8 mouse cellular contexts compared by ENCODE assay signal in genomic region chr11:69420554-69421000, GRCm38 (mm10). TPM values are rescaled to one million over a fixed set of nuclear protein-coding genes. Genes with fewer than 3 reads are reported as not detected.
DNase-seq lines count a peak whose midpoint lies in the region; ATAC-seq and TF ChIP-seq lines count a peak whose summit lies in the region.

No protein-coding gene starts in this region.

- no peaks in the 10 kb centered on the region for H3K36me3 ChIP-seq in kidney, postnatal 0 days (ENCODE audit: insufficient read depth, low read length)
- H3K36me3 ChIP-seq in embryonic facial prominence, embryonic 11.5 days (replicated peaks; ENCODE audit: control insufficient read depth, insufficient read depth, low read depth, low read length): no peaks in the 10 kb centered on the region
- H3K36me3 ChIP-seq in hindbrain, embryonic 14.5 days (replicated peaks; ENCODE audit: control insufficient read depth, insufficient read depth): no peaks in the 10 kb centered on the region
- no peaks in the 10 kb centered on the region for H3K36me3 ChIP-seq in midbrain, embryonic 15.5 days (replicated peaks)

- H3K4me1 ChIP-seq in kidney, postnatal 0 days (replicated peaks; ENCODE audit: insufficient read depth, low read length): peaks cover 12% of the 10 kb centered on the region; the same call in 1 of the 2 replicates
- H3K4me1 ChIP-seq in embryonic facial prominence, embryonic 11.5 days (ENCODE audit: control insufficient read depth, insufficient read depth, low read length): peaks cover 2% of the 10 kb centered on the region; the same call in 1 of the 2 replicates
- peaks cover 29% of the 10 kb centered on the region for H3K4me1 ChIP-seq in hindbrain, embryonic 14.5 days (replicated peaks; ENCODE audit: control insufficient read depth, insufficient read depth, low read length)
- peaks cover 44% of the 10 kb centered on the region for H3K4me1 ChIP-seq in midbrain, embryonic 15.5 days

- no peak overlapping the region for H3K9ac ChIP-seq in kidney, postnatal 0 days (ENCODE audit: low read depth, low read length)
- H3K9ac ChIP-seq in embryonic facial prominence, embryonic 11.5 days (replicated peaks; ENCODE audit: low read length): no peak overlapping the region; the same call in 1 of the 2 replicates
- H3K9ac ChIP-seq in hindbrain, embryonic 14.5 days: peak overlapping the region; percentile 39; the same call in 1 of the 2 replicates
- H3K9ac ChIP-seq in midbrain, embryonic 15.5 days: peak overlapping the region; percentile 28; the same call in 1 of the 2 replicates

- H3K27me3 ChIP-seq in kidney, postnatal 0 days (ENCODE audit: insufficient read depth, low read length): 0 out of 2 replicates have a peak, but pooled peaks cover 2% of the 10 kb centered on the region
- H3K27me3 ChIP-seq in embryonic facial prominence, embryonic 11.5 days (ENCODE audit: control insufficient read depth, insufficient read depth, low read length): peaks cover 11% of the 10 kb centered on the region
- H3K27me3 ChIP-seq in hindbrain, embryonic 14.5 days (ENCODE audit: control insufficient read depth, insufficient read depth, low read length): peaks cover 30% of the 10 kb centered on the region
- H3K27me3 ChIP-seq in midbrain, embryonic 15.5 days (replicated peaks): peaks cover 31% of the 10 kb centered on the region

- WGBS in kidney, postnatal 0 days: 17% methylated on average over 10 of the region's 10 CpGs
- 6% methylated on average over 10 of the region's 10 CpGs for WGBS in embryonic facial prominence, embryonic 11.5 days
- 7% methylated on average over 10 of the region's 10 CpGs for WGBS in hindbrain, embryonic 14.5 days
- whole genome bisulfite sequencing in midbrain, embryonic 15.5 days: 6% methylated on average over 10 of the region's 10 CpGs

- TF ChIP-seq CTCF in kidney, postnatal 0 days (IDR thresholded peaks at IDR 0.05; ENCODE audit: low read depth): no peak

- peak overlapping the region; percentile 73 for H3K4me3 ChIP-seq in kidney, postnatal 0 days (replicated peaks; ENCODE audit: low read depth, low read length)
- peak overlapping the region; percentile 28 for H3K4me3 ChIP-seq in embryonic facial prominence, embryonic 11.5 days (ENCODE audit: low read depth, low read length)
- peak overlapping the region; percentile 65; the same call in 1 of the 2 replicates for H3K4me3 ChIP-seq in hindbrain, embryonic 14.5 days (replicated peaks; ENCODE audit: low read length)
- peak overlapping the region; percentile 55 for H3K4me3 ChIP-seq in midbrain, embryonic 15.5 days

- H3K27ac ChIP-seq in kidney, postnatal 0 days: no peak overlapping the region
- no peak overlapping the region for H3K27ac ChIP-seq in embryonic facial prominence, embryonic 11.5 days (replicated peaks; ENCODE audit: low read depth, low read length)
- no peak overlapping the region for H3K27ac ChIP-seq in hindbrain, embryonic 14.5 days
- no peak overlapping the region for H3K27ac ChIP-seq in midbrain, embryonic 15.5 days

- no peaks in the 10 kb centered on the region for H3K9me3 ChIP-seq in kidney, postnatal 0 days (replicated peaks; ENCODE audit: low read length)
- no peaks in the 10 kb centered on the region for H3K9me3 ChIP-seq in embryonic facial prominence, embryonic 11.5 days (replicated peaks; ENCODE audit: control insufficient read depth, low read length)
- no peaks in the 10 kb centered on the region for H3K9me3 ChIP-seq in hindbrain, embryonic 14.5 days (ENCODE audit: control insufficient read depth, low read length)
- H3K9me3 ChIP-seq in midbrain, embryonic 15.5 days: no peaks in the 10 kb centered on the region

- no peak for DNase-seq in kidney, postnatal 0 days (ENCODE audit: low spot score)
- no peak for DNase-seq in kidney, postnatal 14 days
- no peak for DNase-seq in embryonic facial prominence, embryonic 11.5 days (ENCODE audit: low spot score)
- no peak for DNase-seq in hindbrain, embryonic 14.5 days (ENCODE audit: low spot score)
- DNase-seq in embryo, embryonic 10.5 days (ENCODE audit: low spot score): no peak
- DNase-seq in adrenal gland, adult (ENCODE audit: inconsistent age in 2 of 2, low spot score in 1 of 2): no peak
- DNase-seq in urinary bladder, postnatal 36 days (ENCODE audit: low spot score in 2 of 2): no peak

- H3K4me2 ChIP-seq in kidney, postnatal 0 days (ENCODE audit: low read length): peak overlapping the region; percentile 95
- H3K4me2 ChIP-seq in embryonic facial prominence, embryonic 11.5 days (ENCODE audit: low read depth, low read length): peak overlapping the region; percentile 45
- H3K4me2 ChIP-seq in hindbrain, embryonic 14.5 days (replicated peaks): peak overlapping the region; percentile 99
- peak overlapping the region; percentile 89 for H3K4me2 ChIP-seq in midbrain, embryonic 15.5 days

- ATAC-seq in kidney, postnatal 0 days (replicated peaks; ENCODE audit: low FRiP score, low read depth): no peak
- ATAC-seq in embryonic facial prominence, embryonic 11.5 days (replicated peaks; ENCODE audit: insufficient number of reproducible peaks, low FRiP score, low TSS enrichment, low read depth): no peak
- no peak for ATAC-seq in hindbrain, embryonic 14.5 days (ENCODE audit: low FRiP score)
- no peak for ATAC-seq in midbrain, embryonic 15.5 days (replicated peaks)

RNA-seq across cellular contexts. Expression of gene Kdm6b, which starts 7.1 kb away (rescaled TPM):
- polyA plus RNA-seq in kidney, postnatal 0 days (2015; fragmentation: Nextera tagmentation; extraction: Ambion mirVana): 23.2 and 26.8 TPM in 2 replicates
- 25.9 and 26.2 TPM in 2 replicates for polyA plus RNA-seq in embryonic facial prominence, embryonic 11.5 days (2014; fragmentation: Nextera tagmentation; extraction: Ambion mirVana)
- polyA plus RNA-seq in hindbrain, embryonic 14.5 days (2014; fragmentation: Nextera tagmentation; extraction: Ambion mirVana): 26.8 and 33.0 TPM in 2 replicates
- polyA plus RNA-seq in midbrain, embryonic 15.5 days (2015; fragmentation: Nextera tagmentation; extraction: Ambion mirVana): 41.3 and 45.3 TPM in 2 replicates

RNA-seq across cellular contexts. Expression of gene Tmem88, which starts 22.5 kb away (rescaled TPM):
- 55.5 and 61.3 TPM in 2 replicates for polyA plus RNA-seq in kidney, postnatal 0 days (2015; fragmentation: Nextera tagmentation; extraction: Ambion mirVana)
- polyA plus RNA-seq in embryonic facial prominence, embryonic 11.5 days (2014; fragmentation: Nextera tagmentation; extraction: Ambion mirVana): 13.6 and 18.1 TPM in 2 replicates
- polyA plus RNA-seq in hindbrain, embryonic 14.5 days (2014; fragmentation: Nextera tagmentation; extraction: Ambion mirVana): 5.4 and 7.7 TPM in 2 replicates
- polyA plus RNA-seq in midbrain, embryonic 15.5 days (2015; fragmentation: Nextera tagmentation; extraction: Ambion mirVana): 6.5 and 7.0 TPM in 2 replicates

RNA-seq across cellular contexts. Expression of gene Cyb5d1, which starts 25.1 kb away (rescaled TPM):
- 16.6 and 19.8 TPM in 2 replicates for polyA plus RNA-seq in kidney, postnatal 0 days (2015; fragmentation: Nextera tagmentation; extraction: Ambion mirVana)
- polyA plus RNA-seq in embryonic facial prominence, embryonic 11.5 days (2014; fragmentation: Nextera tagmentation; extraction: Ambion mirVana): 33.3 TPM in 2 replicates
- 23.9 and 26.7 TPM in 2 replicates for polyA plus RNA-seq in hindbrain, embryonic 14.5 days (2014; fragmentation: Nextera tagmentation; extraction: Ambion mirVana)
- 32.7 and 33.5 TPM in 2 replicates for polyA plus RNA-seq in midbrain, embryonic 15.5 days (2015; fragmentation: Nextera tagmentation; extraction: Ambion mirVana)

RNA-seq across cellular contexts. Expression of gene Naa38, which starts 25.3 kb away (rescaled TPM):
- 183 and 198 TPM in 2 replicates for polyA plus RNA-seq in kidney, postnatal 0 days (2015; fragmentation: Nextera tagmentation; extraction: Ambion mirVana)
- polyA plus RNA-seq in embryonic facial prominence, embryonic 11.5 days (2014; fragmentation: Nextera tagmentation; extraction: Ambion mirVana): 123 and 135 TPM in 2 replicates
- 117 and 130 TPM in 2 replicates for polyA plus RNA-seq in hindbrain, embryonic 14.5 days (2014; fragmentation: Nextera tagmentation; extraction: Ambion mirVana)
- 96.8 and 101 TPM in 2 replicates for polyA plus RNA-seq in midbrain, embryonic 15.5 days (2015; fragmentation: Nextera tagmentation; extraction: Ambion mirVana)

RNA-seq across cellular contexts. Expression of gene Chd3, which starts 51.4 kb away (rescaled TPM):
- polyA plus RNA-seq in kidney, postnatal 0 days (2015; fragmentation: Nextera tagmentation; extraction: Ambion mirVana): 38.0 and 42.3 TPM in 2 replicates
- polyA plus RNA-seq in embryonic facial prominence, embryonic 11.5 days (2014; fragmentation: Nextera tagmentation; extraction: Ambion mirVana): 48.0 and 52.1 TPM in 2 replicates
- polyA plus RNA-seq in hindbrain, embryonic 14.5 days (2014; fragmentation: Nextera tagmentation; extraction: Ambion mirVana): 67.5 and 76.6 TPM in 2 replicates
- polyA plus RNA-seq in midbrain, embryonic 15.5 days (2015; fragmentation: Nextera tagmentation; extraction: Ambion mirVana): 98.2 and 102 TPM in 2 replicates

Comparison
In these comparisons a context has a peak if more than half of its experiments do, and no peak if none do; other contexts are left out.
1. H3K4me2 ChIP-seq: peak in every context shown above with its lines; median percentile 99 in hindbrain, embryonic 14.5 days; 95 in kidney, postnatal 0 days; 89 in midbrain, embryonic 15.5 days; 45 in embryonic facial prominence, embryonic 11.5 days.
2. H3K9ac ChIP-seq: peak in hindbrain, embryonic 14.5 days (single experiment) and midbrain, embryonic 15.5 days (single experiment); none in kidney, postnatal 0 days (single experiment) and embryonic facial prominence, embryonic 11.5 days (single experiment).
3. Peak in every context shown above with its lines, with median percentiles within 50 percentile points of each other: H3K4me3 ChIP-seq.